Mouse (Mus musculus): ENCODE results near the gene Spats1.
"Not testable (repeated sequence)": the region's sequence is repeated elsewhere in the genome, so short reads cannot be mapped to it uniquely, and the experiment has no call there.

The Spats1 gene

DNA sequence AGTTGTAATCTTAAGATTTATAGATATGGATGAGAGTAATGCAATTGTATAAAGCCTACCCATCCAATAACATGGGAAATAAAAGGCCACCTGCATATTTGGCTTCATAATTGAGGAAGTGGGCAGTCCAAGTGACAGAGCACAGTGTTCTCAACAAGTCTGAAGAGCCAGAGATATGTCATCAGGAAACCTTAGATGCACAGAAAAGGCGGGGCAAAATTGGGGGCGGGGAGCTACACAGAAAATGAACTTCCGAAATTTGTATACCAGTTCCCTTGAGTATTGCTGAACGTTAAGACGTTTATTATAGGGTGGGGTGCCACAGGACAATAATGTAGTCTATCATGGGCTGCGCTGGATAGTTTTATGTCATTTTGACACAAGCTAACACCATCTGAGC, 25.1 kb downstream of the Spats1 start:
- intact Hi-C loops (cut with DNase I) = no loop called here

DNA sequence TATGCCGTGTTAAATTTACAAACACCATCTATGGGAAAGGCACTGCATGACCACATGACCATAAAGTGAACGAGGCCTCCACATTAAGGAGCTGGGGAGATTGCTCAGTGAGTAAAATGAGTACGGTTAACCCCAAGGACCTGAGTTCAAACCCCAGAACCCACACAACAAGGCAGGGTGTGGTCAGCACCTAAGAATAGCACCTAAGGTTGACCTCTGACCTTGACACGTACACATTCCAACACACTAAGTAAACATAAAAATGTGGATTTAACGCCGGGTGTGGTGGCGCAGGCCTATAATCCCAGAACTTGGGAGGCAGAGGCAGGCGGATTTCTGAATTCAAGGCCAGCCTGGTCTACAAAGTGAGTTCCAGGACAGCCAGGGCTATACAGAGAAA, 25.6 kb downstream of the Spats1 start:
- intact Hi-C loops (cut with DNase I) = no loop called here

DNA sequence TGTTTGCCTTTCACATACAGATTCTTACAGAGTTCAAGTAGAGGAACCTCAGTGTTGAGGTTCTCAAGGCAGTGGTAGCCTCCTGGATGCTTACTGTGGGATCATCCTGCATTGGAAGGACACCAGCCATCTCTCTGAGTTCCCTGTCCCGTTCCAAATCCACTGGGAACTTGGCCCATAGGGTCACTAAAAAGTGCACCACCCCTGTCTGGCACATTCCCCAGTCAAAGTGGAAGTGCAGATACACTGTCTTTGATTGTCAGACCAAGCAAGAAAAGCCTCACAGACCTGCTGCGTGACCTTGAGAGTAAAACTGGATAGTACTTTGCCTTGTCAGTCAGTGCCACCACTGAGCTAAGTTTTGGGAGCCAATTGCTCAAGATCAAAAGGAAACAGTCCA, 28.2 kb downstream of the Spats1 start:
- intact Hi-C loops (cut with DNase I) = no loop called here

DNA sequence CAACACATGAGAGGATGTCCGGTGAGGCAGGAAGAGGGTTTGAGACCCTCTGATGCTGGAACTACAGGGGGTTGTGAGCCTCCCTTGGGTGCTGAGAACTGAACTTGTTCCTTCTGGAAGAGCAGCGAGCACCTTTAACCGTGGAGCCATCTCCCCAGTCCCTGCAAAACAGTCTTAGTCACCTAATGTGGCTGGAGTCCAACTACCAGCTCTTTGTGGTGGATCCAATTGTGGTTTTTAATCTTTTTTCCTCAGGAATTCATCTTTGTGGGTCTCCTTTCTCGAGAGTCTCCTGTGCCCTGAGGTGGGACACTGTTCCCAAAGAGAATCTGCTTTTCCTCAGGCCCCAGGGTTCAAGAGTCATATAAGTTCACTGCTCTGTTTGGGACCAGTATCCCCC, 29.3 kb downstream of the Spats1 start:
- intact Hi-C loops (cut with DNase I) = no loop called here

DNA sequence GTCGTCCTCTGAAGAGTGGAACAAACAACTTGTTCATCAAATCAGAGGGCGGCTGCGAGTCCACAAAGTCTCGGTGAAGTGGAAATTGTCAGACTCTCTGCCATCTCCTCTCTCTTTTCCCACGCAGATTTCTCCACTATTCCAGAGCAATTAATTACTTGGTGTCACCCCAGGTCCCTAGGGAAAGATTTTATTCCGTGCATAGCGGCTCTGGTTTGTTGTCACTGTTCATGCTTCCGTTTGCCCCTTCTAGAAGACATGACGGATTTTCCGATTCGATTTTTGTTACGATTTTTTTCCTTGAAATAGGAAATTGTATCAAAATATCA, 41.0 kb downstream of the Spats1 start:
- intact Hi-C loops (cut with DNase I) = no loop called here

DNA sequence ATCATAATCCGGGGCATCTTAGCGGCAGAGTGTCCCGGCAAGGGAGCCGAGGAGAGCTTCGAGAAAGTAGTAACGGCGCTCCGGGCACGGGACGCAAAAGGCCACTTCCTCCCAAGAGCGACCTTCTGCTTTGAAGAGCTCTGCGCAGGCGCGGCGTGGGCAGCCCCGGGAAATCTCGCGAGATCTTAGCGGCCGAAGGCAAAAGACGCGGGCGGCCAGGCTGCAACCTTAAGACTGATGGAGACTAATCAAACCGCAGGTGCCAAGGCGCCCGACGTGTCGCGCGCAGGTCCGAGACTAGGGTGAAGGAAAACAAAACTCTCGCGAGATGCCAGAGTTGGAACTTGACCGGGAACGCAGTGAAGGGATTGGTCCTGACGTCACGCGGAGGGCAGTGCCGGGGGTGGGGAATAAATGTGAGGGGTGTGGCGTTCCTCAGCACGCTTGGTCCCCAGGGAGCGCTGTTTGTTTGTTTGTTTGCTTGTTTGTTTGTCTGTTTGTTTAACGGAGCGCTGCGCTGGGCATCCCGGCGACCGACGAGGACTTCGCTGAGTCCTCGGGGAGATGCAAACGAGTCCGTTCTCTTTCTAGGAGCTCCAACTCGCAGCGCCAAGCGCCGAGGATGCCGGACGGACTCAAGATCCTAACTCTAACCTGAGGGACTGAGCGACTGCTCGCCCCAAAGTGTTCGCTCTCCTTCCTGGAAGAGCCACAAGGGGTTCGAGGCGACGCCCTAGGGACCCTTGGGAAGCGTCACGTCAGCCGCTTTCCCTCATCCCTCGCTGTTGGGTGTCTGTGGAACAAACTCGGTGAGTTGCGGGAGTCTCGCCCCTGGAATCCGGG, 41.6 kb downstream of the Spats1 start, which contains the start of gene Cdc5l:
Gene Cdc5l (minus strand): TSS at position 319 of the 843 bp plus-strand sequence.
- intact Hi-C loops (cut with DNase I) = no loop called here

DNA sequence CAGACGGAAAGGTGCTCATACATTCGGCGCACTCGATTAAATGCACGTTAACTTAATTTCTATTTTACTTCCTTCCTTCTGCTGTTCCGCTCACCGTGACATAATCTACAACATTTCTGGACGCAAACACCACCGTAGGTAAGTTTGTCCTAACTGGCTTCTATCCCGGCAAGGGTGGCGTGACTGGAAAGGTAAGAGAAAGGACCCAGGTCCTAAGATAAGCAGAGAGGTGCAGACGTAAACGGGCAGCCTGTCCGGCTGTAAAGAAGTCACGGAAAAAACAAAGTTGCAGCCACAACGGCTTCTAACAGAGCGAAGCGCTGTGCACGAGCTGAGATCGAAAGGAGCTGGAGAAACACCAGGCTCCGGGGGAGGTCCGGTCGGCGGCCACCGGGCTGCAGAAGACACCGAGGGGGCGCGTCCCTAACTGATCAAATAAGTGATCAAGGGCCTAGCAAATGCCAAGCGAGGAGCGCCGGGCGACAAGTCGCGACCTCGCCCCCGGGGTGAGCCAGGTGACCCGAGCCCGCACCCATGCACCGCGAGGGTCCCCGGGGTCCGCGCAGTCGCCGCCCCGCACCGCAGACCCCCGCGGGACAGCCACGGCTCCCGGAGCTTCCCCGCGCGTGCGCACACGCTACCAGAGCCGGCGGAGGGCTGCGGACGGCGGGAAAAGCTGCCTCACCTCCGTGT, 42.4 kb downstream of the Spats1 start:
- intact Hi-C loops (cut with DNase I) = no loop called here

DNA sequence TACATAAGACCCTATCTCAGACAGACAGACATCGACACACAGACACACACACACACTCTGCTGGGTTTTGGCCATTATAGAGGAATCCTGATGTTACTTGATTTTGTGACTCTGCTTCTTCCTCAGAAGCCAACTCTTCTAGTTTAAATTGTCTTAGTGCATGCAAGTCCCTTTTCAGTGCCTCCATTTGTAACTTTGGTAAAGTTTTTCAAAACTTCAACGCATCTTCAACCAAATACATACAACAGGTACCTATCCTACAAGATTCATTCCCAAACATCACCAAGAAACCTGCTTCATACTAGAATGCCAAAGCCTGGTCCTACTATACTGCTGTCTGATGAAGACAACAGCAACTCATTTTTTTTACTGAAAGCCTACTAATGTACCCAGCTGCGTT, 43.2 kb downstream of the Spats1 start:
- intact Hi-C loops (cut with DNase I) = no loop called here

DNA sequence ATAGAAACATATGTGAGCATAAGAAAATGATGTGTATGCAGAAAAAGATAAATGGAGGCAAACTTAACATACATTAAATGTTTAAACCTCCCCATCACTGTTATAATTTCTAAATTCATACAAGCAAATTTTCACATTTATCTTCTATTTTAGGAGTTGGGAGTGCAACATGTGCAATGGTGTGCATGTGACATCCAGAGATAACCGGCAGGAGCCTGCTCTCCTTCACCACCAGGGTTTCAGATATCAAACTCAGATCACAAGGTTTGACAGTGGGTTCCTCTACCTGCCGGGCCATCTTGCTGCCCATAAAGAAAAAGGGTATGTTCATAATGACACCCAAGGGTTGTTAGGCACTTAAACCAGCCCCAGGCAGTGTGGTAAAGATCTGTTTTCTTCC, 57.8 kb downstream of the Spats1 start:
- intact Hi-C loops (cut with DNase I) = no loop called here

DNA sequence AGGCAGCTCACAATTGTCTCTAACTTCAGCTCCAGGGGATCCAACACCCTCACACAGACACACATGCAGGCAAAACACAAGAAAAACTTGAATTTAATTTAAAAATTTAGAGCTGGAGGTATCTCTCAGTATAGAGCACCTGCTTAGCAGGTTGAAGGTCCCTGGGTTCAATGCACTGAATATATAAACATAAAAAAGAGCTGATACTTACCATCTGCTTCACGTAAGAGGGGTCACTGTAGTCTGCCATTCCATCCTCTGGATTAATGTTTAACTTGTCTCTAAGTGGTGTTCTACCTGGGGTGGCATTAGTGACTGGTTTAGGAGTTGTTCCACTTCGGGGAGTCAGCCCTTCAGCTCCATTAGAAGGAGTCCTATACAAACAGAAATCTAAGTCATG, 63.6 kb downstream of the Spats1 start:
- intact Hi-C loops (cut with DNase I) = not testable (repeated sequence)

DNA sequence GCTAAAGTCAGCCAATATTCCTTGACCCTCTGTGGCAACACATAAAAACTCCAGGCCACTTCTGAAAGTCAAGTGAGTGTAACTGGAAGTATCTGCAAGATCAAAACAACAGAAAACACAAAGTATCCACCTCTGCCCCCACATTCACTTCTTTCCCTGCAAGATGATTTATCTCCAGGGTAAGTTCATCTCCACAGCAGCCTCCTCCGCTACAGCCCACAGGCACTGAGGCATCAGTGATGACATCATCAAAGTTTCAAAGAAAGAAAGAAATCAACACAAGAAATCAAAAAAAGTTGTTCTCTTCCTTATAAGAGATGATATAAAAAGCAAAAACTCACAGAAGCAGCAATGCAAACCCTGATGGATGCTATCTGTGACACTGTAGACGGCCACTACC, 66.5 kb downstream of the Spats1 start:
- intact Hi-C loops (cut with DNase I) = loop anchor here (10.0 kb wide), 1 partner anchor 1144 kb away; no protein-coding TSS in a partner anchor

DNA sequence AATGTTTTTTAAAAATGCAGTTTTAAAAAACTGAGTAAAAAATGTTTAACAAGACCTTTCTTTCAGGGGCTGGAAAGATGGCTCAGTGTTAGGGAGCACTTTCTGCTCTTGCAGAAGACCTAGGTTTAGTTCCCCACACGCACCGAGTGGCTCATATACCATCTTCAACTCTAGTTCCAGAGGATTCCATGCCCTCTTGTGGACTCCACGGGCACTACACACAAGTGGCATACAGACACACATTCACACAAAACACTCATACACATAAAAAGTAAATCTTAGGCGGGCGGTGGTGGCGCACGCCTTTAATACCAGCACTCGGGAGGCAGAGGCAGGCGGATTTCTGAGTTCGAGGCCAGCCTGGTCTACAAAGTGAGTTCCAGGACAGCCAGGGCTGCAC, 68.9 kb downstream of the Spats1 start:
- intact Hi-C loops (cut with DNase I) = loop anchor here (10.0 kb wide), 1 partner anchor 1141 kb away; no protein-coding TSS in a partner anchor

DNA sequence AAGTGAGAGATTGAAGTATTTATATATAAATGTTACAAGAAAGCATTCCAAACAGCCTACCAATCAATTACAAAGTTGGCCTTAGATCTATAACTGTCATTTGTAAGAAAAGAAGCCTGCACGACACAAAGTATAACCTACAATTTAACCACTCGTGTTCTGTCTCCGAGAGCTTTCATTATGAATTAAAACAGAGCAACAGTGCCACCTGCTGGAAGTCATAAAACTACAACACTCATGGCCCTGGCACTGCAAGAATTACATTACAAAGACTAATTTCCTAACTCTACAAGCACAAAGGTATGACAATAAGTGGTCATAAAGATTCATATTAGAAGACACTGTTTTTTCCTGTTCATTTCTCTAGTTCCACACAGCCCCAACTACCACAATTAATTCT, 72.0 kb downstream of the Spats1 start:
- intact Hi-C loops (cut with DNase I) = loop anchor here (10.0 kb wide), 1 partner anchor 1138 kb away; no protein-coding TSS in a partner anchor

DNA sequence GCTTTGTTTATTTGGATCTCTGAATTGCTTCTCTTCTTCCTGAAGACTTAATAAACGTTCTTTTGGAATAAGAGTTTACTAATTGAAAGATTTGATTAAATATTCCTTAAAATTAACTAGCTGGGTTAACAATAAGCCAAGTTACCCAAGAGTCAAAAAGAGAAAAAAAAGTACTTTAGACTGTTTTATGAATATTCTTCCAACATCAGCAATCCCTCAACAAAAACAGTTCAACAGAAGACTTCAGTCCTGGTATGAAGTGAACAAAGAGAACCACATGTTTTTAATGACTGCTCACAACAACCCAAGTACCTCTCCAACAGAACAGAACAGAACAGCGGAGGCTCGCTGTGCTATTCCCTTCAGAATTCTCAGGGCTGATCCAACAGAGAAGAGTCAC, 72.6 kb downstream of the Spats1 start:
- intact Hi-C loops (cut with DNase I) = loop anchor here (10.0 kb wide), 1 partner anchor 1138 kb away; no protein-coding TSS in a partner anchor

DNA sequence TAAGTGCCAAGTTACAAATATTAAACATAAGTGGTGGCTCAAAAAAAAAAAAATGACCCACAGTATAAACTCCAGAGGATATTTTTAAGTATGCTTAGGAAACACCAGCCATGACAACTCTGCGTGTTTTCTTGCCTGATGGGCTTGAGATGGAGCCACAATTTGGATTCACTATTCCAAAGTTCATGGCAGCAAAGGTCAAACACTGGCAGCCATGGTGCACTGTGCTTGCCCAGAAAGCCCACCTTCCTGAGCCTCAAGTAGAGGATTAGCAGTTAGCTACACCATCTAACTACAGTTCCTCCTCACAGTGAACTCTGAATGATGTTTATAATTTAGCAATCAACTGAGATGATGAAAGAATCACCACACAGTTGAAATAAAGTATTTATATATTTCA, 73.1 kb downstream of the Spats1 start:
- intact Hi-C loops (cut with DNase I) = loop anchor here (10.0 kb wide), 1 partner anchor 1137 kb away; no protein-coding TSS in a partner anchor

DNA sequence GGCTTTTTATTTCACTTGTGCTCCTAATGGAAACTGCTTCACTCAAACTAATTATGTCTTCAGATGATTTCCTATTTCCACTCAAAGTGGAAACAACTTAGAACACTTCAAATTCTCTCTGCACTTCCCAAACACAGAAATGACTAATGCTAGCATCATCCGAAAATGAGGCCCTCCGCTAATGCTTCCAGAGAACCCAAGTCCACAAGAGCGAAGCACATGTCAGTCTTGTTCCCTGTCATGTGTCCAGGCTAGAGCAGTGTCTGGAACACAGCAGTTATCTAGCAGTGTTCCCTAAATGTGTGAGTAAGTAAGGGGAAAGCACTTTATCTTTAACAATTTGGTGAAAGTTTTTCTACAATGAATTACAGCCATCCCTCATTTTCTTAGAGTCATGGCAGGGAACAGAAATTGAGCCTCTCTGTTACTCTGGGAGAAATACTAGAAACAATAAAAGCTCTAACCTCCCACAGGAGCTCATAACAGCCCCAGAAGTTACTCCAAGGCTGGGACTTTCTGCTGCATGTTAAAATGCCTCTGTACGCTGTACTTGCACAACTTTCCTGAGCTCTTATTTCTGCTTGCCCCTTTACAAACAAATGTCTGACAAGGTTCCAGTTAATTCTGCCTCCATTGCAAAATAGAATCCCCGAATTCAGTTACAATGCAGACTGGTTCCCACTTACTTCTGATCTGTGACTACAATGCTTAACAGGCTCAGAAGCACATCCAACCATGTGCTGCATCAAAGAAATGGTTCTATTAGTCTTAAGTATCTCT, 73.9 kb downstream of the Spats1 start:
- intact Hi-C loops (cut with DNase I) = loop anchor here (10.0 kb wide), 1 partner anchor 1137 kb away; no protein-coding TSS in a partner anchor

DNA sequence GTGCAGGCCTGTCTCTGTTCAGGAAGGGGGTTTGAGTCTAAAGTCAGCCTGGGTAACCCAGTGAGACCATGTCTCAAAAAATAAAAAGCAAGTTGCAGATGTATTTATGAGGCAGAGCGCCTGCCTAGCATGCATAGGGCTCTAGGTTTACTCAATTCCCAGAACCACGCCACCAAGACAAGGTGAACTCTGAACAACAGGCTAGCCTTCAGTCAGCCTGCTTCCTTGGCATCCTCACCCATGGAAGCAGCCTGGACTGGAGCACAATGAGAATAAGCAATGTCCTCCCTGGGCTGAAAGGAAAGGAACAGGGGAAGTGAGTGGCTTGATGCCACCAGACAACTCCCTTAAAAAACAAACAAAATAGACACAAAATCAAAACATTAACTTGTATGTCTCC, 77.2 kb downstream of the Spats1 start:
- intact Hi-C loops (cut with DNase I) = no loop called here

DNA sequence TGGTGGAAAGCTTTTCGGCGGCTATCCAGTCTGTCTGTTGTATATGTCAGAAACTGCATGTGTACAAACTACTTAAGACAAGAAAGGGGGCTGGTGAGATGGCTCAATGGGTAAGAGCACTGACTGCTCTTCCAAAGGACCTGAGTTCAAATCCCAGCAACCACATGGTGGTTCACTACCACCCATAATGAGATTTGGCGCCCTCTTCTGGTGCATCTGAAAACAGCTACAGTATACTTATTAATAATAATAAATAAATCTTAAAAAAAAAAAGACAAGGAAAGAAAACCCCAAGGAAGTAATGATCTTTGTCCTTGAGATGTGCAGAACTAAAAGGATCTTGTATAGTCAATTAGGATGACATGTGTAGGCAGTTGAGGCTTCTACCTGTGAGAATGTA, 77.7 kb downstream of the Spats1 start:
- intact Hi-C loops (cut with DNase I) = no loop called here

DNA sequence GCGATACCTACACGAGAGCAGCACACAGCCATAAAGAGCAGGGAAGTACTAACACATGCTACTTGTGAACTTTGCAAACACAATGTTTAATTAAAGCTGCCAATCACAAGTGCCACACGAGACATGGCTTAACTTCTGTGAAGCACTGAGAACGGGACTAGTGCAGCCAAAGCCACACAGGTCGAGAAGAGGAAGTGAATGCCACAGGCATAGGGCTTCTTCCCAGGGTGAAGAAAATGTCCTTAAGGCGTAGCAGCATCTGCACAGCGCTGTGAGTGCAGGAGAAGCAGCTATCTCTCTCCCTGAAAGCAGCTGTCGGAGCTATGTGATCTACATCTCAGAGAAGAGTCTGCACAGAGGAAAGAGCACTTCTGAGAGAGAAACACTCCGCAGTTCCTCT, 80.6 kb downstream of the Spats1 start:
- intact Hi-C loops (cut with DNase I) = no loop called here

DNA sequence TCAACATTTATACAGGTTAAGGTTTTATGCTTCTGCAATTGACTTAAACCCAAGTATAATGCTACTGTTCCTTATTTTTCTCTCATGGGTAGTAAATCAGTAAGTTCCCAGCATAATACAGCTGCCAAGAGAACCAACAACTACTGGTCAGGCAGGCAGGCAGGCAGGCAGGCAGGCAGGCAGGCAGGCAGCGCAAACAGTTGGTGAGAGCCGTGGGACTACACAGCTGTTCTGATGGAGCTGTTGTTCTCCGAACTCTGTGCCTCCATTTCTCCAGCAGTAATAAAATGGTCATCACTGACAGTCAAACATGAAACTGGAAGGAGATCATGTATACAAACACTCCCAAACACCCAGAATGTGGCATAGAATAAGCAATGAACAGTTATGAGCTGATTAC, 81.5 kb downstream of the Spats1 start:
- intact Hi-C loops (cut with DNase I) = no loop called here

All from adrenal gland (tissue).